Mouse (Mus musculus) CD4-positive, CD25-positive, alpha-beta regulatory T cell, adult 4 months (primary cell): Measurements from ENCODE around the gene Sertad4. TPM values are rescaled to one million over a fixed set of nuclear protein-coding genes. Genes with fewer than 3 reads are reported as not detected.

Experiments
- ATAC-seq: one replicate; pipeline ENCODE4 v1.8.0; 2017
- polyA plus RNA-seq, 2 experiments: library from polyadenylated mRNA; unstranded; fragments of 100-300 nt; shearing (Covaris generic); gene quantifications; one replicate each; pipeline ENCODE4 v1.2.1; 2017

Sertad4 gene
- polyA plus RNA-seq, result not detected

GRCm38 (mm10) chr1:192855474-192856230 is at the start of gene Sertad4:
Gene Sertad4 (minus strand): TSS chr1:192855756.
- no peak for ATAC-seq

- ATAC-seq, result no peak
Observed at GRCm38 (mm10) chr1:192901516-192901915, 46.0 kb upstream of the Sertad4 start.

GRCm38 (mm10) chr1:192900913-192901312 is 45.4 kb upstream of the Sertad4 start:
- no peak for ATAC-seq

GRCm38 (mm10) chr1:192898742-192899141 is 43.2 kb upstream of the Sertad4 start:
- ATAC-seq, result no peak

GRCm38 (mm10) chr1:192897218-192897617 is 41.7 kb upstream of the Sertad4 start:
- ATAC-seq, result no peak

- ATAC-seq, result no peak
Observed at GRCm38 (mm10) chr1:192896076-192896475, 40.5 kb upstream of the Sertad4 start.

GRCm38 (mm10) chr1:192890716-192891115 is 35.2 kb upstream of the Sertad4 start:
- ATAC-seq, result no peak

GRCm38 (mm10) chr1:192882617-192883295 is 27.2 kb upstream of the Sertad4 start:
- no peak for ATAC-seq

- ATAC-seq, result no peak
Observed at GRCm38 (mm10) chr1:192880130-192880529, 24.6 kb upstream of the Sertad4 start.

GRCm38 (mm10) chr1:192879086-192879580 is 23.6 kb upstream of the Sertad4 start:
- ATAC-seq, result no peak

GRCm38 (mm10) chr1:192872841-192873240 is 17.3 kb upstream of the Sertad4 start:
- ATAC-seq, result no peak

- no peak for ATAC-seq
Observed at GRCm38 (mm10) chr1:192869761-192870160, 14.2 kb upstream of the Sertad4 start.

- ATAC-seq, result no peak
Observed at GRCm38 (mm10) chr1:192864440-192864839, 8.9 kb upstream of the Sertad4 start.

- no peak for ATAC-seq
Observed at GRCm38 (mm10) chr1:192861305-192861960, 5.9 kb upstream of the Sertad4 start.

GRCm38 (mm10) chr1:192860273-192860672 is 4.7 kb upstream of the Sertad4 start:
- no peak for ATAC-seq

- no peak for ATAC-seq
Observed at GRCm38 (mm10) chr1:192857582-192857981, 2.0 kb upstream of the Sertad4 start.

- no peak for ATAC-seq
Observed at GRCm38 (mm10) chr1:192856931-192857330, 1.4 kb upstream of the Sertad4 start.

GRCm38 (mm10) chr1:192856411-192856810 is 855 bp upstream of the Sertad4 start:
- no peak for ATAC-seq

GRCm38 (mm10) chr1:192854819-192855271 is 711 bp downstream of the Sertad4 start:
- ATAC-seq, result no peak

GRCm38 (mm10) chr1:192853988-192854818 is 1.4 kb downstream of the Sertad4 start:
- ATAC-seq, result no peak

GRCm38 (mm10) chr1:192853429-192853828 is 2.1 kb downstream of the Sertad4 start:
- no peak for ATAC-seq

- no peak for ATAC-seq
Observed at GRCm38 (mm10) chr1:192852047-192852446, 3.5 kb downstream of the Sertad4 start.
